Mouse (Mus musculus) mouse embryonic stem cell (cell line): Measurements from ENCODE around the gene D930048N14Rik.
"Not testable (repeated sequence)": the region's sequence is repeated elsewhere in the genome, so short reads cannot be mapped to it uniquely, and the experiment has no call there.

ENCODE experiments used
- in situ Hi-C, 2 experiments: fragments of 300-500 bp; cut with MboI; formaldehyde crosslinking; loops; 1 replicate in 1 of 2; 3 replicates in 1 of 2; pipeline ENCODE4 v1.14.3; 2019 to 2020; ENCODE audit warnings: low sequenced_read_pairs in 2 of 2, low pct_unique_long_range_greater_than_20kb in 1 of 2, mixed read lengths in 1 of 2; ENCODE audit not compliant: unreplicated experiment in 1 of 2

D930048N14Rik gene

DNA sequence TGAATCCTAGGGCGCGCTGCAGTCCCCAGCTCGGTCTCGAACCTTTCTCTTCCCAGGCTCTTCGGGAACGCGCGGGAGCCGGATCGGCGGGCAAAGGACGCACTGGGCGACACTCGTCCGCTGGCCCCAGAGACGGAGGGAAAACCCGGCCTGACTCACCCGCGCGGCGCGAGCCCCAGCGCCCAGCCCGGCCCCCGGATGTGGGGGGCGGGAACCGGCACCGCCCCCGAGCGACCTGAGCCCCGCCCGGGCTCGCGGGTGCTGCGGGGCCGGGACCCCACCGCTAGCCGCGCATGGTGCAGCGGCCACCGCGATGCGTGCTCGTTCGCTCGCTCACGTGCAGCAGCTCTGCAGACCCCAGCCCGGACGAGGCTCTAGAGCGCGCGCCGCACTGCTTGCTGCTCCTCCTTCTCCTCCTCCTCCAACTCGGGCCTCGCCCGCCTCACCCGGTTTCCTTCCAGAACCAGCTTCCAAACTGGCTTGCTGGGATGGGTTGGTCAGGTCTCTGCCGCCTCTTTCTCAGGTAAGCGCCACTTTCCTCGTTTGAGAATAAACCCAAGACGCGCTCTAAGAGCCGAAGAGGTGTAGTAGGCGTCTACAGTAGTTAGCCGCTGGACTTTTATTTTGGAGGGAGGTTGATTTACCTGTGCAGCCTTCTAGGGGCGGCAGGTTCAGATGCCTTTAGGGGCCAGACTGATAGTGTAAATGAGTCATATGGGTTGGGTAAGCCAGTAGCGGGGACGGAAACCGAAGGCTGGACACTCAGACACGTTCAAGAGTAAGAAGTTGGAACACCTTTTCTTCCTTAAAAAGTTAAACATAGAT lies at the start of gene D930048N14Rik, which contains the start of gene N4bp3:
D930048N14Rik (plus strand) TSS at position 264 of the 825 bp plus-strand sequence.
N4bp3 (minus strand) TSS at position 152 of the 825 bp plus-strand sequence.
- in situ Hi-C loops = loop anchor here in 1 of 2 experiments (5.0 kb wide), 1 partner anchor 34 kb away; the partner anchor contains the start of gene Nhp2

DNA sequence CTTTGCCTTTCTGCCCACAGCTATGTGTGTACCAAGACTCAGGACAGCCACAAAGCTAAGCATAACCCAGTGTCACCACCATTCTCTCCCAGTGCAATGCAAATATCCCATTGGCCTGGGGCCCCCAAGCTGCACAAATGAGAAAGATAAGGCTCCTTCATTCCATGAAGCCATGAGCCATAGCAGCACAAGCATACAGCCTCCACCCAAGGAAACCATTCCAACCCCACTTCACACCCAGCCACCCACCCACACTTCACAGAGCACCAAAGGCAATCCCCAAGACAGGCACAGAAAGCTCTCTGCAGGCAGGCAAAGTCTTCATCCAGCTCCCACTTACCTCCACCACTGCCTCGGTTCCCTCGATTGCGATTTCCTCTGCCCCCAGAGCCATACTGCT lies 48.5 kb upstream of the D930048N14Rik start:
- in situ Hi-C loops = no loop called here

DNA sequence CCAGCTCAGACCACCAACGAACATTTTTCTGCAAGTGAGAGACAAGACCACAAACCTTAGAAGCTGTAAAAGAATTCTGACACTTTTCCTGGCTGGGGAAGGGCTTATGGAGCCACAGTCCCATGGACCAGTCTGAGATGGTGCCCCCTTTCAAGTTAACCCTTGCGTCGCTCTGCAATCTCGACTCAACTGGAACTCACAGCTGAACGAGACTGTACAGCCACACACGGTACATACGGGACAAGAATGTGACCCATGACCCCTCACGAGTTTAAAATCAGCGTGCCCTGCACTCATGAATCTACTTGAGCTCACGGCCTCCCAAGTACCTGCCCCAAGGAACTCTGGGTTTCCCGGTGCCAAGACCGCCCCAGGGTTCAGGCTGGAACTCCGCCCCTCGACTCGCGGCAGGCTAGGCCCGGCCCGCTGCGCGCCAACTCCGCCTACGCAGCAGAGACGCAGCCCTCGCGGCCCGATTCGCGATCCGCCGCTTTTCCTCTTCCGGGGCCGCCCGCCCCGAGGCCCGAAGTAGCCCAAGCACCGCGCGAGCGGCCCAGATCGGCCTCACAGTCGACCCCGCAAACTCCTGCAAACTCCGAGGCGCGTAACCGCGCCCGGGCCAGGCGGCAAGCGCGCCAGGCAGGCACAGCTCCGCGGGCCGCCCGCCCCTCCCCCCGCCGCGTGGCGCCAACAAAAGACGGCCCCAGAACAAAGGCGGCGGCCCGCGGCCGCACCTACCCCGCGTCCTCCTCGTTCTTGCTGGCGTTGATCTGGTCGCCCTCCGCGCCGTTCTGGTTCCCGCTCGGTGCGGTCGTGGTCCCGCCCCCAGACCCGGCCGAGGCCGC lies 44.9 kb upstream of the D930048N14Rik start:
- in situ Hi-C loops = no loop called here

DNA sequence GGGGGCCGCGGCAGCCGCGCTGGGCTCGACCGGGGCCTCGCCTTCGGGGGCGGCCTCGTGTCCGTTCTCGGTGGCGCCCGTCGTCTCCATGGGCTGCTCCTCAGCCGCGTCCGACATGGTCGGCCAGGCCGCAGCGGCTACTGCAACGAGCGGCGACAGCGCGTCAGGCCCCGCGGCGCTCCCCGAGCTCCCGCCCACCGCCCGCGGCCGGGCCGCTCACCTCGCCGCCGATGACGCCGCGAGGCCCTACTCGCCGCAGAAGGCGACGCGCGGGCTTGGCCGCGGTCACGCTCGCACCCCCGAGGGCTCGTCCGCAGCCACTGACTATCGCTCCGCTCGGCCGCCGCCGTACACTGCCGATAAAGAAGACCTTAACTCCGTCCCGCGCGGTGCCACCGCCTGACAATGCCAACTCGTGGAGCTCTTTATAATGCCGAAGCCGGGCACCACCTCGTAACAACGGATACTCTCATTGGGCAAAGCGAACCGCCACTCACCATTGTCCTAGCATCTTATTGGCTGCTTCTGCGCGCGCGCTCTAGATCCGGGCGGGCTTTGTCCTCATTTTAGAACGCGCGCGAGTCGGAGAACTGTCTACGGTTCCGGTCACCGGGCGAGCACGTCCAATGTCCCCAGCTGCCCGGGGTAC lies 44.2 kb upstream of the D930048N14Rik start, which contains the start of gene Hnrnpab:
Hnrnpab (minus strand) TSS at position 401 of the 649 bp plus-strand sequence.
- in situ Hi-C loops = no loop called here

- in situ Hi-C loops = no loop called here
Observed at GRCm38 (mm10) chr11:51607096-51607738, 43.5 kb upstream of the D930048N14Rik start.

DNA sequence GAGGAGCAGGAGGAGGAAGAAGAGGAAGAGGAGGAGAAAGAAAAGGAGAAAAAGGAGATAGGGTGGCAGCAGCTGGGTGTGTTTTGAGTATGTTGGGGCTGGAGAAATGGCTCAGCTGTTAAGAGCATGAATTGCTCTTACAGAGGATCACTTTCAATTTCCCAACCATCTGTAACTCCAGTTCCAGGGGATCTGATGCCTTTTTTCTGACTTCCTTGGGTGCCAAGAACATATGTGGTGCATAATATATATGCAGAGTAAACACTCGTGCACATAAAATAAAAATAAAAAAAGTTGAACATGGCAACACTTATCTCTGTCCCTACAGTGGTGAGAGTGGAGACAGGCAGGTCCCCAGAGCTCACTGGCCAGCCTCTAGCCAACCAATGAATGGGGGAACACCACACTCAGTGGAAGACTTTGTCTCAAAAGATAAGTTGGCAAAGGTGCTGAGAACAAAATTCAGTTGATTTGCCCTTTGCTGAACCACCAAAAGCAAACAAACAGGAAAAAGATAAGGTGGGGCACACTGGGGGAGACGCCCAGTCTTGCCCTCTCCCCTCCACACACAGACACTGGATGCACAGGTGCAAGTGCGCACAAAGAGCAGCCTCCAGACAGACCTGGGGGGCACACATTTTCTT lies 41.4 kb upstream of the D930048N14Rik start:
- in situ Hi-C loops = no loop called here

GRCm38 (mm10) chr11:51609940-51610339 lies 40.8 kb upstream of the D930048N14Rik start:
- in situ Hi-C loops = not testable (repeated sequence)

- in situ Hi-C loops = no loop called here
Observed at GRCm38 (mm10) chr11:51614256-51614655, 36.5 kb upstream of the D930048N14Rik start.

- in situ Hi-C loops = loop anchor here (5.0 kb wide), 3 partner anchors 37 to 72 kb away; partner anchors contain the start of genes 0610009B22Rik (in 1 of the 2), D930048N14Rik (in 1 of the 2) and N4bp3 (in 1 of the 2)
Observed at GRCm38 (mm10) chr11:51615129-51615528, 35.6 kb upstream of the D930048N14Rik start.

GRCm38 (mm10) chr11:51615601-51616000 lies 35.2 kb upstream of the D930048N14Rik start:
- in situ Hi-C loops = loop anchor here (5.0 kb wide), 3 partner anchors 37 to 72 kb away; partner anchors contain the start of genes 0610009B22Rik (in 1 of the 2), D930048N14Rik (in 1 of the 2) and N4bp3 (in 1 of the 2)

DNA sequence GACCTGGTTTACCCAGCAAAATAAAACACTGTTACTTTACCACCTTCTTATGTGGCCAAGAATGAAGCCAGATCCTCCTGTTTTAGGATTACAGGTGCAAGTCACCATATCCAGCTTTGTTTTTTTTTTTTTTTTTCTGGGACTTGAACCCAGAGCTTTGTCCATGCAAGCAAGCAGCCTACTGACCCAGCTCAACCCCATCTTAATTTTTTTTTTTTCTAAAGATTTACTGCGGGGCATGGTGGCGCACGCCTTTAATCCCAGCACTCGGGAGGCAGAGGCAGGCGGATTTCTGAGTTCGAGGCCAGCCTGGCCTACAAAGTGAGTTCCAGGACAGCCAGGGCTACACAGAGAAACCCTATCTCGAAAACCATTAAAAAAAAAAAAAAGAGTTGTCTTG lies 34.6 kb upstream of the D930048N14Rik start:
- in situ Hi-C loops = loop anchor here (5.0 kb wide), 3 partner anchors 36 to 71 kb away; partner anchors contain the start of genes 0610009B22Rik (in 1 of the 2), D930048N14Rik (in 1 of the 2) and N4bp3 (in 1 of the 2)

DNA sequence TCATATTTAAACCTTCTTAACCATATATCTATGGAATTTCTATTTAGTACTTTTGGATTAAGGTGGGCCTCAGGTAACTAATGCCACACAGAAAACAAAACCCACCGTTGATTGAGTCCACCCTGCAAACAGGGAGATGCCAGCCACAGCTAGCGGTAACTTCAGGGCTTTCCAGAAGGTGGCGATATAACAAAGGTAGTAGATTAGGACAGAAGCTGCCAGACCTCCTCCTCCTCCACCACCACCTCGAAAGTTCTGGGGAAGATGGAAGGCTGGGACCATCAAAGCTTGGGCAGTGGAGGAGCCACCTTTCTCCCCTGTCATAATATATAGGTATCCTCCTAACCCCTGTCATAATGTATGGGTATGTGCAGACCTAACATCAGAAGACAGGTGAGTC lies 33.1 kb upstream of the D930048N14Rik start:
- in situ Hi-C loops = loop anchor here (5.0 kb wide), 3 partner anchors 35 to 70 kb away; partner anchors contain the start of genes 0610009B22Rik (in 1 of the 2), D930048N14Rik (in 1 of the 2) and N4bp3 (in 1 of the 2)

DNA sequence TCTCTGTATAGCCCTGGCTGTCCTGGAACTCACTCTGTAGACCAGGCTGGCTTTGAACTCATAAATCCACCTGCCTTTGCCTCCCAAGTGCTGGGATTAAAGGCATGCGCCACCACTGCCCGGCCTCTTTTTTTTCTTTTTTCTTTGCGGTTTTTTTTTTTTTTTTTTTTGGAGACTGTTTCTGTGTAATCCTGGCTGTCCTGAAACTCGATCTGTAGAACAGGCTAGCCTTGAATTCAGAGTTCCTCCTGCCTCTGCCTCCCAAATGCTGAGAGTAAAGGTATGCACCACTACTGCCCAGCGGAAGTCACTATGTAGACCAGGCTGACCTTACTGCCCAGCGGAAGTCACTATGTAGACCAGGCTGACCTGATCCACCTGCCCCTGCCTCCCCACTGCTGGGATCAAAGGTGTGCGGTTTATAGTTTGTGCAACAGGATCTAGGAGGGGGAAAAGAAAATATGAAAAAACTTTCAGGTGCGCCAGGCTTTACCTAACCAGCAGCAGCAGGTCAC lies 31.8 kb upstream of the D930048N14Rik start:
- in situ Hi-C loops = loop anchor here (5.0 kb wide), 3 partner anchors 33 to 68 kb away; partner anchors contain the start of genes 0610009B22Rik (in 1 of the 2), D930048N14Rik (in 1 of the 2) and N4bp3 (in 1 of the 2)

GRCm38 (mm10) chr11:51619409-51620060 lies 31.2 kb upstream of the D930048N14Rik start, which contains the start of gene Nhp2:
TSS of gene Nhp2 (plus strand) at chr11:51619735.
- in situ Hi-C loops = loop anchor here (5.0 kb wide), 3 partner anchors 33 to 68 kb away; partner anchors contain the start of genes 0610009B22Rik (in 1 of the 2), D930048N14Rik (in 1 of the 2) and N4bp3 (in 1 of the 2)

DNA sequence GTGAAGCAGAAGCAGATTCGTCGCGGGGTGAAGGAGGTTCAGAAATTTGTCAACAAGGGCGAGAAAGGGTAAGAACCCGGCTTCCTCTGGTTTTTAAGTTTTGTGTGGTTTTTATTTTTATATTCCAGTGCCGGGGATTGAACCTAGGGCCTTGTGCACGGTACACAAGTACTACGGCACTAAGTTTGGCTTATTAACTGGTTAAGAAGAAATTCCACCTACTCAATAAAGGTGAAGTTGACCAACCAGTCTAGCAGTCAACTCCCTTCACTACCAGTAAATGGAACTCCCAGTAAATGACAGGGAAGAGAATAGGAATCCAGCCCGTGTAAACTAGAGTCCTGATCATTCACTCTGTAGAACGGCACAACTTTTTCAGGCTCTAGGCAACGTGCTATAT lies 30.7 kb upstream of the D930048N14Rik start:
- in situ Hi-C loops = no loop called here

GRCm38 (mm10) chr11:51621776-51622175 lies 29.0 kb upstream of the D930048N14Rik start:
- in situ Hi-C loops = no loop called here
